Mouse (Mus musculus) testis, adult 2 months (tissue): Measurements from ENCODE around the gene Arhgap19. TPM values are rescaled to one million over a fixed set of nuclear protein-coding genes. Genes with fewer than 3 reads are reported as not detected.
A peak's percentile ranks its signal among the peaks of the same experiment; 100 is the strongest.

ENCODE experiments used
- H3K27ac ChIP-seq: fragments of 200-500 bp; 2 replicates; pipeline ENCODE4 v1.5.1; 2012; ENCODE audit warnings: low read depth, low read length; ENCODE audit not compliant: control insufficient read depth, insufficient read depth
- H3K27me3 ChIP-seq: fragments of 200-500 bp; 2 replicates; pipeline ENCODE4 v1.6.1; 2012; ENCODE audit warnings: mild to moderate bottlenecking, low read length, moderate library complexity; ENCODE audit not compliant: control insufficient read depth, insufficient read depth
- H3K36me3 ChIP-seq: fragments of 200-500 bp; 2 replicates; pipeline ENCODE4 v1.6.1; 2012; ENCODE audit warnings: mild to moderate bottlenecking, low read length; ENCODE audit not compliant: control insufficient read depth, insufficient read depth
- H3K4me1 ChIP-seq: fragments of 200-500 bp; 2 replicates; pipeline ENCODE4 v1.6.1; 2012; ENCODE audit warnings: low read length; ENCODE audit not compliant: control insufficient read depth, insufficient read depth
- H3K4me3 ChIP-seq: fragments of 200-500 bp; 2 replicates; pipeline ENCODE4 v1.5.1; 2012; ENCODE audit warnings: low read depth, mild to moderate bottlenecking, low read length, moderate library complexity, mixed read lengths; ENCODE audit not compliant: control insufficient read depth
- CTCF ChIP-seq: fragments of 200-500 bp; IDR thresholded peaks from 2 replicates; pipeline ENCODE4 v1.5.1; 2012; ENCODE audit warnings: low read depth, mild to moderate bottlenecking, inconsistent platforms, low read length, moderate library complexity; ENCODE audit not compliant: control insufficient read depth, insufficient read depth, insufficient replicate concordance
- POLR2A ChIP-seq: fragments of 200-500 bp; IDR thresholded peaks from 2 replicates; pipeline ENCODE4 v1.6.1; 2012; ENCODE audit warnings: low read depth, mild to moderate bottlenecking, inconsistent platforms, low read length, moderate library complexity; ENCODE audit not compliant: control insufficient read depth
- polyA plus RNA-seq: library from polyadenylated mRNA; depleted of rRNA; stranded (reverse); fragments of >200 nt; gene quantifications from 2 replicates; pipeline ENCODE4 v1.2.3, GENCODE M21; 2012

The Arhgap19 gene
- polyA plus RNA-seq, 1 experiment = 39.1 TPM

GRCm38 (mm10) chr19:41837194-41837916 is 35.5 kb upstream of the Arhgap19 start:
- Histone ChIP-seq H3K27me3 (no peaks in the 10 kb centered on the region), H3K4me3 (no peak overlapping the region), H3K36me3 (no peaks in the 10 kb centered on the region), H3K4me1 (peaks cover 2% of the 10 kb centered on the region), H3K27ac (no peak overlapping the region)
- TF ChIP-seq POLR2A = no peak
- TF ChIP-seq CTCF = no peak

- peaks cover 3% of the 10 kb centered on the region for H3K4me1 ChIP-seq
- no peak overlapping the region for H3K27ac ChIP-seq
- H3K36me3 ChIP-seq = no peaks in the 10 kb centered on the region
- no peaks in the 10 kb centered on the region; the same call in 1 of the 2 replicates for H3K27me3 ChIP-seq
- no peak overlapping the region for H3K4me3 ChIP-seq
- TF ChIP-seq POLR2A (no peak), CTCF (no peak)
Observed at GRCm38 (mm10) chr19:41836719-41837118, 34.9 kb upstream of the Arhgap19 start.

GRCm38 (mm10) chr19:41835816-41836215 is 34.0 kb upstream of the Arhgap19 start:
- H3K36me3 ChIP-seq = no peaks in the 10 kb centered on the region
- no peak for TF ChIP-seq POLR2A
- TF ChIP-seq CTCF = no peak
- H3K27ac ChIP-seq = no peak overlapping the region
- peaks cover 8% of the 10 kb centered on the region for H3K4me1 ChIP-seq
- peaks cover 5% of the 10 kb centered on the region; the same call in 1 of the 2 replicates for H3K27me3 ChIP-seq
- no peak overlapping the region for H3K4me3 ChIP-seq

GRCm38 (mm10) chr19:41835407-41835806 is 33.6 kb upstream of the Arhgap19 start:
- H3K27me3 ChIP-seq = peaks cover 9% of the 10 kb centered on the region; the same call in 1 of the 2 replicates
- H3K4me3 ChIP-seq = no peak overlapping the region
- H3K4me1 ChIP-seq = peaks cover 12% of the 10 kb centered on the region
- no peak overlapping the region for H3K27ac ChIP-seq
- no peaks in the 10 kb centered on the region for H3K36me3 ChIP-seq
- TF ChIP-seq CTCF (no peak), POLR2A (no peak)

- peaks cover 16% of the 10 kb centered on the region for H3K4me1 ChIP-seq
- H3K27me3 ChIP-seq = peaks cover 9% of the 10 kb centered on the region; the same call in 1 of the 2 replicates
- no peak for TF ChIP-seq POLR2A
- no peak for TF ChIP-seq CTCF
- H3K36me3 ChIP-seq = no peaks in the 10 kb centered on the region
- no peak overlapping the region for H3K27ac ChIP-seq
- peak overlapping the region; percentile 97 for H3K4me3 ChIP-seq
Observed at GRCm38 (mm10) chr19:41832501-41833201, 30.8 kb upstream of the Arhgap19 start.

- no peak for TF ChIP-seq POLR2A
- no peak for TF ChIP-seq CTCF
- no peaks in the 10 kb centered on the region for H3K36me3 ChIP-seq
- H3K4me3 ChIP-seq = peak overlapping the region; percentile 97
- peaks cover 16% of the 10 kb centered on the region for H3K4me1 ChIP-seq
- peaks cover 9% of the 10 kb centered on the region; the same call in 1 of the 2 replicates for H3K27me3 ChIP-seq
- H3K27ac ChIP-seq = no peak overlapping the region
Observed at GRCm38 (mm10) chr19:41831718-41832391, 30.0 kb upstream of the Arhgap19 start.

- Histone ChIP-seq H3K4me3 (peak overlapping the region; percentile 97), H3K27ac (no peak overlapping the region), H3K36me3 (no peaks in the 10 kb centered on the region), H3K4me1 (peaks cover 16% of the 10 kb centered on the region), H3K27me3 (peaks cover 9% of the 10 kb centered on the region; the same call in 1 of the 2 replicates)
- TF ChIP-seq POLR2A (no peak), CTCF (no peak)
Observed at GRCm38 (mm10) chr19:41831101-41831570, 29.3 kb upstream of the Arhgap19 start.
